Mouse (Mus musculus) forelimb bud, embryonic 11.5 days (tissue): ENCODE results near the gene Fcor.
A peak's percentile ranks its signal among the peaks of the same experiment; 100 is the strongest.

Experiments used
- DNase-seq: peaks from one replicate; pipeline ENCODE4 v3.0.0-alpha.2; 2012; ENCODE audit warnings: low read depth, low spot score

Fcor gene

DNA sequence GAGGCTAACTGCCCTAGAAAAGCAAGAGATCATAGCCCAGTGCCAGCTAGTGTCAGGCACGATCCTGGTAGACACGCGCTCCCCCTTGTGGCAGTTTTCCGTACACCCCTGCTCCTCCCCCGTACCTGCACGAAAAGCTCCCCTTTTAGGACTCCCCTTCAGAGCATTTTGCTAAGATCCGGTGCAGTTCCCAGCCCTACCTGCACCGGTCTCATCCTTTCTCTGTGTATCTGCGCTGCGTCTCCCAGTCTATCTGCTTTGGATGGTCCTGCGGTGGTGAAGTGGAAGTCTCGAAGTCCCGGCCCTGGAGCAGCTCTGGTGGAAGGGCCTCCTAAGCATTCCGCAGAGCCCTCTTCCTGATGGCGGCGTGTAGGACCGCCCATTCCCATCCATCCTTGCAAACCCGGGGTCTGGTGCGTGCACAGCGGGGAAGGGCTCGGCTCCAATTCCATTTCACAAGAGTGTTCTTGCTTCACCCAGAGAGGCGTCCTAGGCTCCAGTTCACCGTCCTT, at the start of gene Fcor:
Fcor (minus strand) TSS at position 383 of the 512 bp plus-strand sequence.
- peak; percentile 85 for DNase-seq

- DNase-seq, result no peak
Measured at GRCm38 (mm10) chr8:3721041-3721440, 48.9 kb upstream of the Fcor start.

- DNase-seq, result no peak
Measured at GRCm38 (mm10) chr8:3720551-3720950, 48.4 kb upstream of the Fcor start, which contains the start of gene Clec4g. TSS of gene Clec4g (minus strand) at chr8:3720651.

DNA sequence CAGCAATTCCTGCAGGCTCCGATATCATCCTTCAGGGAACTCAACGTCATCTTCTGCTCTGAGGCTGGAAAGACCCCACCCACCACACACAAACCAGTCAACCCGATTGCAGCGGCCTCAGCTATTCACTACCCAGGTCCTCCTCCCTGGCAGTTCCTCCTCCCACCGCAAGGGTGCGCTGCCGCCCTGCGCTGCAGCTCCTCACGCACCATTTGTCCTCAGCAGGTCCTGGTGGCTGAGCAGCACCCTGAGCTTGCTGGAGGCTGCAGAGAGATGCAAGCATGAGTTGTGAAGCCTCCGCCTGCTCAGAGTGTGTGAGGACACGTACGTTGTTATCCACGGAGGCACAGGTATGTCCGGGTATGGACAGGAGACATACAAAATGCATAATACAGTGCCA, 46.4 kb upstream of the Fcor start:
- peak; percentile 71 for DNase-seq

GRCm38 (mm10) chr8:3717321-3717954, 45.3 kb upstream of the Fcor start:
- no peak for DNase-seq

GRCm38 (mm10) chr8:3711646-3712045, 39.5 kb upstream of the Fcor start:
- no peak for DNase-seq

GRCm38 (mm10) chr8:3710312-3710711, 38.1 kb upstream of the Fcor start:
- no peak for DNase-seq

DNA sequence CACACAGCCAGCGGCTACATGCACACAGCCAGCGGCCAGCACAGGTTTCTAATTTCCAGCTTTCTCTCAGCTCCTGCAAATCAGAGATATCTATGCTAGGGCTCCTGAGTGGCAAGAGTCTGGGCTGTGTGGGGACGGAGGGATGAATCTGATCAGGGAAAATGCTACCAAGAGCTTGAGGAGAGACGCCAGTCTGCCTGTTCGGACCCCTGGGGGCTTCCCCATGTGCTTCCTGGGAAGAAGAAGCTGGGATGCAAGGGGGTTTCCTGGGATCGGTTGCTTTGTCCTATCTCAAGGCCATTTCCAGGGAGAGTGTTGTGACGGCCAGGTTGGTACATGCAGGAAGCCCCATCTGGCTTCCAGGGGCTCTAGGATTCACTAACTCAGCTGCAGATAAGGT, 35.4 kb upstream of the Fcor start:
- DNase-seq, result no peak

GRCm38 (mm10) chr8:3705711-3706110, 33.5 kb upstream of the Fcor start:
- no peak for DNase-seq

GRCm38 (mm10) chr8:3701491-3701890, 29.3 kb upstream of the Fcor start:
- DNase-seq, result no peak

- no peak for DNase-seq
Measured at GRCm38 (mm10) chr8:3694121-3694520, 22.0 kb upstream of the Fcor start, which contains the start of gene Fcer2a. TSS of gene Fcer2a (minus strand) at chr8:3694175.

GRCm38 (mm10) chr8:3690774-3691173, 18.6 kb upstream of the Fcor start:
- no peak for DNase-seq

DNA sequence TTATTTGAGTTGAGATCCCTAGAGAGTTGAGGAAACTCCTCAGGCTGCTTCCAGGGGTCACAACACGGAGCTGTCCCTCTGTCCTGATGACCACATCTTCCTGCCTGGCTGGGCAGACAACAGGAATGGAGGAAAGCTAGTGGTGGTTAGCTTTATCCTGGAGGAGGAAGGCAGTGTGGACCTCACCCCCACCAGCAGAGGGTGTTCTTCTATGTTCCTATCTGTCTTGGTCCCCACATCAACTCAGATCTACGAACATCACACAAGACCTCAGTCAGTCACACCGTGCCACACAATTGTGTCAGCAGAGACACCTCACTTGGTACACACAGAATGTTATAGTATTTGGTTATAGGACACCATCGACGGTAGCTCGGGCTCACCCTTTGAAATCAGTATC, 15.4 kb upstream of the Fcor start:
- DNase-seq, result no peak

DNA sequence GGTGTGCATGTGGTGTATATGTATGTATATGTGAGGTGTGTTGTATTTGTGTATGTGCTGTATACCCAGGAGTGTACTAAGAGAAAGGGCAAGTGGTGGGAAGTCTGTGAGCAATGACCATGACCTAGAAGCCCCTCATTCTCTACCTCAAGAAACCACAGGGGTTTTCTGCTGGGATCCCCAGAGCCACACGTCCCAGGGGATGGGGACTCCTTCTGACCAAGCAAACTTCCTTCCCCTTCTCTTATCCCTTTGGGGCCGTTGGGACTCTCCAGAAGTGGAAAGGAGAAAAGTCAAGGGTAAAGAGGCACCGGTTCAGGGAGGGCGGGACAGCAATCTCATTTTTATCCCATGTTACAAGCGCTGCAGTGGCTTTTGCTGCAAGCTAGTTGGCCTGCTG, 13.3 kb upstream of the Fcor start:
- DNase-seq, result no peak

GRCm38 (mm10) chr8:3684530-3684929, 12.4 kb upstream of the Fcor start:
- no peak for DNase-seq

DNA sequence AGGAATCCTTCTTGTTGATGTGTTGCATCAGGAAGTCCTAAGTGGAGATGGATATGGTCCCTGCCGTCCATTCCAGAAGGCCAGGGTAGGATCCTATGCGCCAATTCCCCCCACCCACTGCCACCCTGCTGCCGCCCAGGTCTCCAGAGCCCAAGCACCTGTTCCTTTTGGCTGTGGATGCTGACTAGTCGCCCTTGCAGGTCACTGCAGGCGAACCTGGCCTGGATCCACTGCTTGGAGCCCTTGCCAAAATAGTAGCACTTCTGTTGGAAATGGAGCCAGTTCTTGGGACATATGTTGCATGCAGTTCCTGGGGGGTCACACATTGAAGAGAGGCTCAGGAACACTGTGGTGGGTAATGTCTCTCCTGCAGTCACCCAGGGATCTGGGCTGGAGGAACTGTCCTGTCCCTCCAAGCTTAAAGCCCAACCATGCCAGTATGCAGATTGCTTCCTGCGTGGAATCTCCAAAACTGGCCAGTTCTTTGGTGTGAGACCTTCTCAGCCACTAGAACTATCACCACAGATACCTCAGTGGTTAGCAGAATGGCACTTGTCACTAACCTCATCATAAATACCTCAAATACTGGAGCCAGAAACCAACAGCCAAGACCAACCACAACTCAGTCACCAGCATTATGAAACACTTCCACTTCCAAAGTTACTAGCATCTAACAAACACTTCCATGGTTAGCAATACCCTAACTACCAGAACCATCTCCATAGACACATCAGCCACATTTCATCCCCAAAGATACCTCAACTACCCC, 11.4 kb upstream of the Fcor start:
- DNase-seq, result no peak

DNA sequence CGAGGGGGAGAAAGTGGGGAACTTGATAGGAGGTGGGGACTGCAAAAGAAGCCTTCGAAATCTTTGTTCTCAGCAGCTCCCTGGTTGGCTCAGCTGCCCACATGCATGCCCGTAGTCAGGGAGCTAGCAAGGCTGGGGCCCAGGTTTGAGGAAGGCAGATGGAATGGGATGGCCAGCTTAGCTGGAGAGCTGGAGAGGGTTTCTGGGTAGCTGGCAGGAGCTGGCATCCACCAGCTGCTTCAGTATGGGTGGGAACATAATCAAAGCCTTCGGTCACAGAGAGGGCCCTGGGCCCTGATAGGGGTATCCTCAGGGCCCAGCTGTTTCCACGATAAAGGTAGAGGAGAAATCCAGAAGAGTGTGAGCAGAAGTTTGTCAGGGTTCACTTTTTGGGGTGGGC, 10.3 kb upstream of the Fcor start:
- DNase-seq, result no peak

- no peak for DNase-seq
Measured at GRCm38 (mm10) chr8:3679656-3680055, 7.5 kb upstream of the Fcor start.

DNA sequence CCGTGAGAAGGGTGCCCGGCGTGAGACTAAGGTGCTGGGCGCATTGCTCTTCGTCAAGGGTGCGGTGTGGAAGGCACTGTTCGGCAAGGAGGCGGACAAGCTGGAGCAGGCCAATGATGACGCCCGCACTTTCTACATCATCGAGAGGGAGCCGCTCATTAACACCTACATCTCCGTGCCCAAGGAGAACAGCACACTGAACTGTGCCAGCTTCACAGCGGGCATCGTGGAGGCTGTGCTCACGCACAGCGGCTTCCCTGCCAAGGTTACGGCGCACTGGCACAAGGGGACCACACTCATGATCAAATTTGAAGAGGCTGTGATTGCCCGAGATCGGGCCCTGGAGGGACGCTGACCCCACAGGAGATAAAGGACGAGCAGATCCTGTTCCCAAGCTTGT, 7.1 kb upstream of the Fcor start:
- DNase-seq, result no peak

DNA sequence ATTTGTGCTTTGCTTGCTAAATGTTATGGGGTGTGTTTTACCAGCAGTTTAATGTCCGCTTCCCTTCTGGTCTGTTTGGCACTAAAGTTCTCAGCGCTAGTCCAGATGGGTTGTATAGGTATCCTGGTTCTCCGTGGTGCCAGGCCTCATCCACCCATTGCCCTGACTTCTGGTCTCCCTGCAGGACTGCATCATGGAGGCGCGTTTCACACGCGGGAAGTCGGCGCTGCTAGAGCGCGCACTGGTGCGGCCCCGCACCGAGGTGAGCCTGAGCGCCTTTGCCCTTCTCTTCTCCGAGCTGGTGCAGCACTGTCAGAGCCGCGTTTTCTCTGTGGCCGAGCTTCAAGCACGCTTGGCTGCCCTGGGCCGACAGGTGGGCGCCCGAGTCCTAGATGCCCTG, 6.7 kb upstream of the Fcor start:
- no peak for DNase-seq

DNA sequence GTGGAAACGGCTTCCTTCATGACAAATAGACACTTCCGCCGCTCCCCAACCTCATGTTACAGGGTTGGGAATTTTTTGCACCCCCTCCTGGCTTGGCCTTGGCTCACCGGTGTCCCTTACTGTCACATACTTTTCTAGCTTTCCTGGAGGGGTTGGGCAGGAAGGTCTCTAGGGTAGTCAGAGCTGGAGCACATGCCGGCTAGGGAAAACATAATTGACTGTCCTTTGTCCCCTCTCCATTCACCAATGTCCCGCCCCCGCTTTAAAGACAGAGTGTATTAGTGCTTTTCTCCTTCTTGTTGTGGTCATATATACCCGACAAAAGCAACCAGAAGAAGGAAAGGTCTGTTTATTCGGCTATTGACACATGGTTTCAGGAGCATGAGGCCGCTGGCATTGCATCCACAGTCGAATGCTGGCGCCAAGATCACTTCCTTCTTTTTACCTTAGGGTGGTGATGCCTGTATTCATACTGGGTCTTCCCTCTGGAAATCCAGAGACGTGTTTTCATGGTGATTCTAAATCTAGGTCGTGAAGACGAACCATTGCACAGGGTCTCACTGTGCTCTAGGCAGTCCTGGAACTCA, 4.9 kb upstream of the Fcor start:
- no peak for DNase-seq

DNA sequence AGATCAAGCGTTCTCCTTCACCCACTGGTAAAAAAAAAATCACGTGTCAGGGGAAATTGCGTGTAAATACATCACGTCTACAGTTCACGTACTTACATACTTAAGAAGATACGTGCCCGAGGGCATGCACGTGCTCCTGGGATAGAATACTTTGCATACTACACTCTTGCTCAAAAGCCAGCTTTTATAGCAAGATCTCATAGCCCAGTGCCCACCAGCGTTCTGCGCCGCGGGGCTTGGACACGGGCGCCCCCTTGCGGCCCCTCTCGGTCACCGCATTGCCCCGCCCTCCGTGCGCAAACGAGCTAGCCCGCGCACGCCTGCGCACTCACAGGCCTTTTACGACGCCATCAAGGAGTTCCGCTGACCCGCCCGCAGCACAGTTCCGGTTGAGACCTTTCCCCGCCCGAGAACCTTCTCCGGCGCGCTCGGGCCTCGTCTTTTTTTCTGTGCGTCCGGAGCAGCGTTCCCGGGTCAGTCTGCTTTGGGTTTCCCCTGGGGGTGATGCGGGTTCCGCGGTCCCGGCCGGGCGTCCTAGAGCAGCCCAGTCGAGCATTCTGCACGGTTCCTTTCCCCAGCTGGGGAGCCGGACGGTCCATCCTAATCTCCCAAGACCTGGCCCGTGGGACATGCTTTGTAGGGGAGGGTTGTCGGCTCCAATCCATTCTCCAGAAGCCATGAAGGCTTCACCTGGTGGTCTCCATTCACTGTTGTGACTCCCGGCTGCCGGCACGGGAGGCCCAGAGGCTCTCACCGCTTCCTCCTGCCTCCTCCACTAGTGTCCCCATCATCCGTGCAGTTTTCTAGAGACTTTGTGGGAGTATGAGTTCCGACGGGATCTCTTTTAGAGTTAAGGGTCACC, 4.2 kb upstream of the Fcor start, which contains the start of gene Trappc5:
Trappc5 (plus strand) TSS at position 169 of the 862 bp plus-strand sequence.
- DNase-seq, result peak; percentile 91
